Mouse (Mus musculus): ENCODE data around the gene Hs3st3b1.
A peak's percentile ranks its signal among the peaks of the same experiment; 100 is the strongest.

The Hs3st3b1 gene

DNA sequence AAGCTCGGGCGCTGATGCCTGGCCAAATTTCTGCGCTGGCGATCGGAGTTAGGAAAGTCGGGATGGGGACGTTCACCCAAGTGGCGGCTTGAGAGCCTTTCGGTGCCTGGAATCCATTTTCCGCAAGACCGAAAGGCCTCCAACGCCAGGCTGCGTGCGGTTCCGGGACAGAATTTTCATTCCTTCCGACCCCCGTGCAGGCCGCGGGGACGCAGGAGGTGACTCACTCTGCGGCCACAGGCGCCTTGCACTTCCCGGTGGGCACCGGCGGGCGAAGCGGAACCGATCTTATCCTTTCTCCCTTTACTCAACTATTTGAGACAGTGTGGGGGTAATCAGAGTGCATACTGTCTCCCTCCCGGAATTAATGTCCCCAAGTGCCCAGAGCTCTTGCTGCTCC lies 1.3 kb upstream of the Hs3st3b1 start:
- DNase-seq (ENCODE audit: low read depth): no peak

DNA sequence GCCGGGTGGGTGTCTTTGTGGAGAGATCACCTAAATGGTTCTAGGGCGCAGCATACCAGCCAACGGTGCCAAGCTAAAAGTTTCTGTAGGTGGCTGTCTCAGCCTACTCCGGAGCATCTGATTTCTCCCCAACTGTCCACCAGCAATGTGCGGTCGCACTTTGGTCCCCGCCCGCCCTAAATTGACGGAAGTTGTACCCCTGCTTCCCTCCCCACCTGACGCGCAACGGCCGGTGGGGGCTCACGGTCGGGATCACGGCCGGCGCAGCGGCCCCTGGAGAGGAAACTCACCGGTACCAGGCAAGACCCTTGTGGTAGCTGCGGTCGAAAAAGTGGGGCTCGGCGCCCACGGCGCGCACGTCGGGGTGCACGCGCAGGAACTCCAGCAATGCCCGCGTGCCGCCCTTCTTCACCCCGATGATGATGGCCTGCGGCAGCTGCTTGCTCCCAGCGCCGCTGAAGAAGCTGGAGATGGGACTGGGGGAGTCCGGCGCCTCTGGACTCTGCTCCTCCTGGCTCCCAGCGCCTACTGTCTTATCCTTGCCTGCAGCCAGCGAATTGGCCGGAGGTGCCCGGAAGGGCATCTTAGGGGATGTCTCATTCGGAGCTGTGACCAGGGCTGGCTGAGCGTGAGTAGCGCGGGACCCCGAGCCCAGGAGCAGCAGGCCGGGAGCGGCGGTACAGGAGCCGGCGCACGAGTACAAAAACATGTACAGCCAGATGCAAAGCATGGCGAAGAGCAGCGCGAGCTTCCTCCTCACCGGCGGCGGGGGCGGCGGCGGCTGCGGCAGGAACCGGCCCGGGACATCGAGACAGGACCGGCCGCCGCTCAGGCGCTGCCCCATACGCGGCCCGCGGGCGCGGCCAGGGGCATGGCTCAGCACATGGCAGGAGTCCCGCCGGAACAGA lies 792 bp downstream of the Hs3st3b1 start:
- no peak for DNase-seq (ENCODE audit: low read depth)

DNA sequence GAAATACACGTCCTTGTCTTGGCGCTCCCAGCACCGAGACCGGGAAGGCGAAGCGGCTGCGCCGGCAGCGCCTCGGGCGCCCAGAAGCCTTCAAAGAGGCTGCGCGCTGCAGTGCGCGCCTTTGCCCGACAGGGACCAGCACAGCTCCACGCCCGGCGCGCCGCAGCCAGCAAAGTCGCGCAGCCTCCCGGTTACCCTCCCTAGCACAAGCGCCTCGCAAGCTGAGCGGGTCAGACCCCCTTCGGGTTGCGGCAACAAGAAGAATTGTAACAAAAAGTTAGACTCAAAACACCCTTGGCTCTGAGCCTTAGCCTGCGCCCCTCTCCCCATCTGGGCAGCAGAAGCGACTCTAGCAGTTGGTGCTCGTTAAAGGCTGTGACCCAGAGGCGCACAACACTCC lies 1.6 kb downstream of the Hs3st3b1 start:
- peak; percentile 36 for DNase-seq (ENCODE audit: low read depth)

GRCm38 (mm10) chr11:63919211-63920098 lies 2.6 kb downstream of the Hs3st3b1 start:
- DNase-seq (ENCODE audit: low read depth): no peak

DNA sequence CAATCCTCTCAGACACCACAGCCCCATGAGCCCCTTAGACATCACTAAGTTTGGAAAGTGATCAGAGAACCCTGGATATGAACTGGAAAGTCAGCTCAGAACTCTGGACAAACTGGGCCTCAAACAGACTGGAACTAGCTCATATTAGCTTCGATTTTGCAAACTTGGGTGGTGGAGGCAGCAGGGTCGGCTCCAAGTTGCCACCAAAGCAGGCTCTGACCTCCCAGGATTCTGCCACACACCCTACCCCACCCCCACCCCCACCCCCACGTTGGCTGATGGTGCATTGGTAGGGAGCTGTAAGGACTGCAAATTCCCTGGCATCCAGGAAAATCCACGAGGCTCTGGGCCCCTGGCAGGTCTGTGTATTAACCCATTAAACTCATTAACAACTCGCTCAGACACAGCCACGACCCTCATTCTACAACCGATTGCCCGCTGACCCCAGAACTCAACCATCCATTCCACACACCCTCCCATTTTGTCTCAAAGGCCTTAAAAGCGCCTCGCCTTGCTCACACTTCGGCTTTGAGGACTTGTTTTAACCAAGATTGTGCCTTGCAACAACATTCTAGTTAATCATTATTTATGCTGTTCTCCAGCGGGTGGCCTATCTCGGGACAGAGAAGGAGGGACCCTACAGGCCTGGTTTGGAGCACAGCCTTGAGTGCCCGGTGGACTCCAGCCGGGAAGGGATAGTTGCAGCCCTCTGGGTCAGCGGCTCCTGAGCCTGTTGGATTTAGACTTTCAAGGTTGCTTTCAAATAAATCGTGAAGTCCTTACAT lies 3.6 kb downstream of the Hs3st3b1 start:
- DNase-seq (ENCODE audit: low read depth): no peak

DNA sequence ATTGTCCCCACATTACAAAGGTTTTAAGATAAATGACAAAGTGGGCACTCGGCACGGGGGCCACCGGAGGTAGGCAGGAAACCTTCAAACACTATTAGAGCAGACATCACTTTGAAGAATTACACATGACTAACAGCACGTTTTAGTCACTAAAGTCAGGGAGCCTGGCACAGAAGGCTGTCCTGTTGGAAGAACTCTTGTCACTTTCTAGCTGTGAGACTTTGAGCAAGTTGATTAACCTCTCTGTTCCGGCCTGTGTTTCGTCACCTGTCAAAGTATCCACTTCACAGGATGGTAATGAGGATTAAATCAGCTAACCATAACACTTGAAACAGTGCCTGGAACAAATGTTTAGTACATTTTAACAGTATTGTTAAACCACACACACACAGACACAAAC lies 4.5 kb downstream of the Hs3st3b1 start:
- DNase-seq (ENCODE audit: low read depth): no peak

- DNase-seq (ENCODE audit: low read depth): no peak
Measured at GRCm38 (mm10) chr11:63914388-63914787, 7.7 kb downstream of the Hs3st3b1 start.

DNA sequence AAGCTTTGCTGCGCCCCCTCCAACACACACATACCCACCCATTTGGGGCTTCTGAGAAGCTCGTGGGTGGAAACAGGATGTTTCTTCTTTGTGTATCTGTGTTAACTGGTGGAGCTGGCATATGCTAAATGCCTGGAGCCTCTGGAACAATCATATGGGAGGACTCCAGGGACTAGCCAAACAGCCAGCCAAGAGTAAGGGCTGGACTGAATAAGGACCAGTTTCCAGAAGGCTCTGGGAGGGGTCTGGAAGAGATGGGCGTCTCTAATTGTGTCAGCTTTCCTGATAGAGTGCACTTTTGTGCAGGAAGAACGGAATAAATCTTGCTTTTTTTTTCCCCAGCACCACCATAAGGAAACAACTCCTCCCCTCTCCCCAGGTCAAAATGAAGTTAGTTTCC lies 8.2 kb downstream of the Hs3st3b1 start:
- no peak for DNase-seq (ENCODE audit: low read depth)

- no peak for DNase-seq (ENCODE audit: low read depth)
Measured at GRCm38 (mm10) chr11:63911001-63911400, 11.1 kb downstream of the Hs3st3b1 start.

DNA sequence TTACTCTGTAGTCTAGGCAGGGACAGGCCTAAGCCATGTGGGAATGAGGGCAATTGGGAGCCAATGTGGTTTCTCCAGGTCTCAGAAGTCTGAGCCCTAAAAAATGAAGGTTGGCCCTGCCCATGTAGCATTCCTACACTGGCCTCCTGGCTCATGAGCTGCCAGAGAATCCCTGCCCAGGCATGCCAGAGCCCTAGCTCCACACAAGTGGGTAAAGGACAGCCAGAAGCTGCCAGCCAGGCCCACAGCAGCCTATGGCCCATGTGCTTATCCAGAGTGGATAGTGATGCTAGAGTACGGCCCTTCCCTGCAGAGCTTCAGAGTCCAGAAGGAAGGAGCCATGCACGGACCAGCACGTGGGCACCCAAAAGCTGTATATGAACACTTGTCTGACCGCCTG lies 12.1 kb downstream of the Hs3st3b1 start:
- DNase-seq (ENCODE audit: low read depth): no peak

DNA sequence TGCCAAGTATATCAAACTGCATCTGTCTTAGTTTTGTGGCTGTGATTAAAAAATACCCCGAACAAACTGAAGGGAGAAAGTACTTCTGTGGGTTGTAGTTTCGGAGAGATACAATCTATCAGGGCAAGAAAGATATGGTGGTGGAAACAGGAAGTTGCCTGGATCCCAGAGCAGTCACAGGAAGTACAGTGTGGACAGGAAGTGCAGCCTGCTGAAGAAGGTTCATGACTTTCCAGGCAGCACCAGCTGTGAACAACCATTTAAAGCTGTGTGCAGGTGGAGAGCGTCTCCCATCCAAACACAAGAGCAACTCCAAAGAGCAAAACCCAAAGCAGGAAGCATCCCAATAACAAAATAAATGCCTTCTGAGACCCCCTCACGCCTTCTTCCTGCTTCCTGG lies 13.6 kb downstream of the Hs3st3b1 start:
- no peak for DNase-seq (ENCODE audit: low read depth)

- no peak for DNase-seq (ENCODE audit: low read depth)
Measured at GRCm38 (mm10) chr11:63906552-63907353, 15.3 kb downstream of the Hs3st3b1 start.

DNA sequence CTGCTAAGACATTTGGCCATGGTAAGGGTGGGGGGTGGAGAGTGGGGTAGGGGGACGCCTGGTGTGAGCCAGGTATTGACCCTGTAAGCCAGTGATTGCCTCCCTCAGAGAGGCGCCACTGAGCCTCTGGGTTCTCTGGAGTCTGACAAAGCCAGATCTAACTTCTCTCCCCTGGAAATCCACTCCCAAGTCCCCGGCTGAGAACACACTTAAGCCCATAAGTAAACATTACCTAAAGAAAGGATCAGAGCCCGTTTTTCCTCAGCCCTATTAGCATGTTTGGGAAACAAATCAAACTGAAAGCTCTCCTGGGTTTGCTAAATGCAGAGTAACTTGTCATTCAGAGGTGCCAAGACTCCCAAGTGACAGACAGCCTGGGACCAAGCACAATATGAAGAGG lies 17.3 kb downstream of the Hs3st3b1 start:
- no peak for DNase-seq (ENCODE audit: low read depth)

- no peak for DNase-seq (ENCODE audit: low read depth)
Measured at GRCm38 (mm10) chr11:63898509-63899168, 23.5 kb downstream of the Hs3st3b1 start.

- DNase-seq (ENCODE audit: low read depth): no peak
Measured at GRCm38 (mm10) chr11:63897856-63898508, 24.1 kb downstream of the Hs3st3b1 start.

GRCm38 (mm10) chr11:63897011-63897410 lies 25.1 kb downstream of the Hs3st3b1 start:
- no peak for DNase-seq (ENCODE audit: low read depth)

DNA sequence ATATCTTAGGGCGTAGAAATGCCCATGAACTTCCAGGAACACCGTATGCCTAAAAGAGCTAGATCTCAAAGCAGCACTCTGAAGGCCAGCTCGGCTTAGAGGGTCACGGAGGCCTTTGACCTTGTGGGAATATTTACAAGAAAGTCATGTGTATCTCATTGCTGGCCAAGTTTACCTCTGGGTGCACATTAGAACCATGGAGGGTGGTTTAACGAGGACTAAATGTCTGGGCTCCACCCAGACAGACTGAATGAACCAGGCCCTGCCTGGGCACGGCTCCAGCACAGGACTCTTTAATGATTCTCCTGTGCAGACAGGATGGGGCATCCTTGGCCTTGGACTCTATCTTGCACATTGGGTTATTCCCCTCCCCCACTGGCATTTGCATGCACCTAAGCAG lies 27.9 kb downstream of the Hs3st3b1 start:
- DNase-seq (ENCODE audit: low read depth): no peak

DNA sequence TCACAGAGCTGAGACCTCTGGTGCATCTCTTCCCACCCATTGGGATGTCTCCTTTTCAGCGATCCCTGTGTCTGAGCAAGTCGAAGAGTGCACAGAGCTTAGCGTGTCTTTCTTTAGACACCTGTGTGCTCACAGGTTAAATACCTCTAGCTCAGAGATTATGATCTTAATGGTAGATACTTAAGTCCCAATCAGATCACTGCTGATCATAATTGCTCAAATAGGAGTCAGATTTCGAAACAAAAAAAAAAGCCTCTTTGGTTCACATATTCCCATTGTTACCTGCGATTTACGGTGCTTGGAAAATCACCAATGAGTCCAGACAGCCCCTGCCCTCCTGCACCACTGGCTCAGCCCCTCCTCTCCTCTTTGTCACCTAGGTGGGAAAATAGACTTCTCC lies 28.5 kb downstream of the Hs3st3b1 start:
- no peak for DNase-seq (ENCODE audit: low read depth)

- DNase-seq (ENCODE audit: low read depth): no peak
Measured at GRCm38 (mm10) chr11:63891479-63892020, 30.5 kb downstream of the Hs3st3b1 start.

DNA sequence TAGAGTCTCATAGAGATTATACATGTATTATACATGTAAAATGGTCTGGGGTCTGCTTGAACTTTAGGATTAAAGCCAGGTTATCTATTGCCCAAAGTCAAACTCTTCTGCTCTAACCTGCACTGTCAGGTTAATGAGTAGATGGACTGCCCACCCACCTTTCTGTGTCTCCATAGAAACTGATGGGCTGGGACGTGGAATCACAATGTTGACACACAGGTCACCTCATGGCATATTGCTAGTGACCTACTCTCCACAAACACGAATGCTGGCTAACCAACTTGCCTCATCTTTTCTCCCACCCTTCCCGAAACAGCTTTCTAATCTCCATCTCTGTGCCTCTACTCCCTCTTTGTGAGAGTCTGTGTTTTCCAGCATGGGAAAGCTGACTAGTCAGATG lies 38.7 kb downstream of the Hs3st3b1 start:
- DNase-seq (ENCODE audit: low read depth): no peak
